Mouse (Mus musculus) midbrain, embryonic 11.5 days (tissue): ENCODE results near the gene Sirt2. TPM values are rescaled to one million over a fixed set of nuclear protein-coding genes. Genes with fewer than 3 reads are reported as not detected.

Experiments
- ATAC-seq: fragments of 200-750 bp; cut with Nextera tagmentation; 2 replicates; pipeline ENCODE4 v1.8.0; 2017; ENCODE audit warnings: moderate TSS enrichment, moderate library complexity; ENCODE audit not compliant: low FRiP score
- DNase-seq: peaks from one replicate; pipeline ENCODE4 v3.0.0; 2015; ENCODE audit warnings: low spot score; ENCODE audit errors: missing footprints
- H3K27ac ChIP-seq: fragments of 300-500 bp; sonication (generic); 2 replicates; pipeline ENCODE4 v1.5.1; 2014; ENCODE audit warnings: low read depth, low read length
- H3K27me3 ChIP-seq: fragments of 300-500 bp; sonication (generic); 2 replicates; pipeline ENCODE4 v1.6.1; 2014; ENCODE audit warnings: mild to moderate bottlenecking, low read length, moderate library complexity, mixed read lengths; ENCODE audit not compliant: control insufficient read depth, insufficient read depth
- H3K36me3 ChIP-seq: fragments of 300-500 bp; sonication (generic); 2 replicates; pipeline ENCODE4 v1.6.1; 2014; ENCODE audit warnings: mild to moderate bottlenecking, low read length, moderate library complexity, mixed read lengths; ENCODE audit not compliant: control insufficient read depth, insufficient read depth
- H3K4me1 ChIP-seq: fragments of 300-500 bp; sonication (generic); 2 replicates; pipeline ENCODE4 v1.6.1; 2014; ENCODE audit warnings: low read length; ENCODE audit not compliant: control insufficient read depth, insufficient read depth
- H3K4me2 ChIP-seq: fragments of 300-500 bp; sonication (generic); 2 replicates; pipeline ENCODE4 v1.6.1; 2014; ENCODE audit warnings: mild to moderate bottlenecking, moderate library complexity
- H3K4me3 ChIP-seq: fragments of 300-500 bp; sonication (generic); 2 replicates; pipeline ENCODE4 v1.5.1; 2014; ENCODE audit warnings: low read depth, low read length
- H3K9ac ChIP-seq: fragments of 300-500 bp; sonication (generic); 2 replicates; pipeline ENCODE4 v1.6.1; 2014; ENCODE audit warnings: low read length
- H3K9me3 ChIP-seq: fragments of 300-500 bp; sonication (generic); 2 replicates; pipeline ENCODE4 v1.6.1; 2016; ENCODE audit warnings: low read length; ENCODE audit not compliant: control insufficient read depth
- WGBS: fragments of 180-500 bp; shearing (Covaris S2); extraction: QIAGEN DNeasy Blood & Tissue Kit; methylation state at CpG from one replicate; pipeline ENCODE4 v1.1.7; 2014; 5-methylcytosine and 5-hydroxymethylcytosine counted together
- polyA plus RNA-seq: library from polyadenylated mRNA; unstranded; fragments of >200 nt; fragmentation: Nextera tagmentation; extraction: Ambion mirVana; gene quantifications from 2 replicates; pipeline ENCODE4 v1.2.1, GENCODE M21; 2014

Sirt2 gene
- polyA plus RNA-seq, 1 experiment from 2014 or later: 76.5 TPM

DNA sequence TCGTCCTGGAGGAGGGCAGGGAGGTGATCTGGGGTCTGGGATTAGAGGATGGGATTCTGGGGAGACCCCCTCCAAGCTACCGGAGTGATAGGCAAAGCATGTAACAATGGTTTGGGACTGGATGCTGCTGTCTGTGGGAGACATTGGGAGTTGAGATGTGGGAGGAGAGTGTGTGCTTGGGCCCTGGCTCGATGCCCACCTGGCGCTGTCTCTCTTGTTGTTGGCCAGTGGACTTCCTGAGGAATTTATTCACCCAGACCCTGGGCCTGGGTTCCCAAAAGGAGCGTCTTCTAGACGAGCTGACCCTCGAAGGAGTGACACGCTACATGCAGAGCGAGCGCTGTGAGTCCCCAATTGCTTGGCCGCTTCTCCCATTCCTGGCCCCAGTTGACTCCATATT lies 5.3 kb downstream of the Sirt2 start:
- no peak for ATAC-seq
- H3K9ac ChIP-seq: no peak overlapping the region
- H3K4me1 ChIP-seq: peaks cover 8% of the 10 kb centered on the region
- no peak overlapping the region for H3K4me2 ChIP-seq
- H3K27me3 ChIP-seq: no peaks in the 10 kb centered on the region
- H3K4me3 ChIP-seq: no peak overlapping the region
- no peaks in the 10 kb centered on the region for H3K36me3 ChIP-seq
- DNase-seq: no peak
- no peaks in the 10 kb centered on the region for H3K9me3 ChIP-seq
- WGBS: 93% methylated on average over 11 of the region's 11 CpGs
- no peak overlapping the region for H3K27ac ChIP-seq

DNA sequence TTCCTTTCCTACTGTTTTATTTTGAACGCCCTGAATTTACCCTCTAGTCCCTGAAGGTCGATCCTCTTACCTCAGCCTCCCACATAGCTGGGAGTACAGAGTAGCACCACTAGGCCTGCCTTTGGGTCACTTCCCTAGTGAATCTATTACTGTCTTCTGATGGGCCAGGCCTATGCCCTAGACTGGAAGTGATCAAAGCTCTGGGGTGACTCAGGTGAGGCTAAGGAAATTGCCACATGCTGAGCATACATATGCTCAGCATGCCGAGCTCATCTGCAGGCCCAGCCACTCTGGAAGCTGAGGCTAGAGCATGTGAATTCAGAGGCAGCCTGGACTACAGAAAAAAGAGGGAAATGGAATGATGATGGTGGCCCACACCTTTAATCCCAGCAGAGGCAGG lies 6.6 kb downstream of the Sirt2 start:
- Histone ChIP-seq H3K27ac (no peak overlapping the region), H3K36me3 (0 out of 2 replicates have a peak, but pooled peaks cover 2% of the 10 kb centered on the region), H3K4me2 (no peak overlapping the region), H3K4me1 (peaks cover 2% of the 10 kb centered on the region; the same call in 1 of the 2 replicates), H3K27me3 (no peaks in the 10 kb centered on the region), H3K9me3 (no peaks in the 10 kb centered on the region), H3K9ac (no peak overlapping the region), H3K4me3 (no peak overlapping the region)
- 85% methylated on average over 3 of the region's 3 CpGs for WGBS
- ATAC-seq (no peak), DNase-seq (no peak)

DNA sequence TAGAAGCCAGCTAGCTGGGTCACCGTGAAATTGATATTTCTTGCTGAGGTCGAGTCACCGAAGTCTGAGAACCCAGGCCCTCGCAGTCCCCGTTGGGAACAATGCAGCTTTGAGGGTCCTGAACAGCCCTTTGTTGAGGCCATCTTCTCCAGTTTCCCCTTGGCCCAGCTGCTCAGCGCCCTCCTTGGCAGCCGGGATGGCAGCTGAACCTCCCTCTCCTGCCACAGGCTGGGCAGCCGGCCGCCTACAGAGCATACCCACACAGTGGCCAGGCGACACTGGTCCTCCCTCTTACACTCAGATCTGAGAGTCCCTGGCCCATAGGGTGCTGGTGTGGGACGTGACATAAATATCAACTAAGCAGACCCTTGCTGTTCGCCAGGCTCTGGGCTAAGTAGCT lies 7.6 kb downstream of the Sirt2 start:
- no peak overlapping the region for H3K4me2 ChIP-seq
- no peaks in the 10 kb centered on the region; the same call in 1 of the 2 replicates for H3K4me1 ChIP-seq
- no peak overlapping the region for H3K9ac ChIP-seq
- H3K27ac ChIP-seq: no peak overlapping the region
- H3K9me3 ChIP-seq: no peaks in the 10 kb centered on the region
- DNase-seq (no peak), ATAC-seq (no peak)
- WGBS: 76% methylated on average over 12 of the region's 12 CpGs
- H3K4me3 ChIP-seq: no peak overlapping the region
- 0 out of 2 replicates have a peak, but pooled peaks cover 2% of the 10 kb centered on the region for H3K36me3 ChIP-seq
- H3K27me3 ChIP-seq: no peaks in the 10 kb centered on the region

DNA sequence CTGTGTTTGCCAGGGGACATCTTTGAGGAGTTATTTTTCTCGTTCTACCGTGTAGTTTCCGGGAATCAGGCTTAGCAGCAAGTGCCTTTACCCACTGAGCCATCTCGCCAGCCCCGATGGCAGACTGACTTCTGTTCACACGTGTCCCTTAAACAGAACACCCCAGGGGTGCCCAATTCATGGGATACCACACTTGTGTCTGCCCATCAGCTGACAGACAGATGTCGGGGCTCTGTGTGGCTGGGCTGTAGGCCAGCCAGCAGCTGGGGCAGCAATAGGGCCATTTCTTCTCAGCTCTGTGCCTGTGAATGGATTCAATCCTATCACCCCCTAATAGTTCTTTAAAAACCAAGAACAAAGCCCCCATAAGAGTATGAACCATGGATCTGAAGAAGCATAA lies 8.6 kb downstream of the Sirt2 start:
- no peak overlapping the region for H3K4me2 ChIP-seq
- no peak overlapping the region for H3K27ac ChIP-seq
- H3K9ac ChIP-seq: no peak overlapping the region
- no peaks in the 10 kb centered on the region for H3K27me3 ChIP-seq
- ATAC-seq (no peak), DNase-seq (no peak)
- 0 out of 2 replicates have a peak, but pooled peaks cover 2% of the 10 kb centered on the region for H3K36me3 ChIP-seq
- no peak overlapping the region for H3K4me3 ChIP-seq
- 89% methylated on average over 7 of the region's 7 CpGs for WGBS
- H3K4me1 ChIP-seq: peaks cover under 1% of the 10 kb centered on the region
- H3K9me3 ChIP-seq: no peaks in the 10 kb centered on the region

DNA sequence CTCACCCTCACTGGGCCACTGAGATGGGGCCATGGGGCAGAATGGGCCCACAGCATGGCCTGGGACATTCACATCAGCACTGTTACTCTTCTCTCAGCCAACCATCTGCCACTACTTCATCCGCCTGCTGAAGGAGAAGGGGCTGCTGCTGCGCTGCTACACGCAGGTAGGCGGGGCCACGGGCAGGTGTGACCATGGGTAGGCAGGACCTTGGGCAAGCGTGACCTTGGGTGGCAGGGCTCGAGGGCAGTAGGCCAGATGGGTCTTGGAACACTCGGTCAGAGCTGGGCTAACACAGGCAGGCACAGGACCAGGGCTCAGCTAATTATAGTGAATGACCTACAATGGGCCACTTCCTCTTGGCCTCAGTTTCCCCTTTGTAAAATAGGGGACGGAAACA lies 12.3 kb downstream of the Sirt2 start:
- H3K4me1 ChIP-seq: peaks cover 4% of the 10 kb centered on the region
- no peak overlapping the region for H3K4me3 ChIP-seq

DNA sequence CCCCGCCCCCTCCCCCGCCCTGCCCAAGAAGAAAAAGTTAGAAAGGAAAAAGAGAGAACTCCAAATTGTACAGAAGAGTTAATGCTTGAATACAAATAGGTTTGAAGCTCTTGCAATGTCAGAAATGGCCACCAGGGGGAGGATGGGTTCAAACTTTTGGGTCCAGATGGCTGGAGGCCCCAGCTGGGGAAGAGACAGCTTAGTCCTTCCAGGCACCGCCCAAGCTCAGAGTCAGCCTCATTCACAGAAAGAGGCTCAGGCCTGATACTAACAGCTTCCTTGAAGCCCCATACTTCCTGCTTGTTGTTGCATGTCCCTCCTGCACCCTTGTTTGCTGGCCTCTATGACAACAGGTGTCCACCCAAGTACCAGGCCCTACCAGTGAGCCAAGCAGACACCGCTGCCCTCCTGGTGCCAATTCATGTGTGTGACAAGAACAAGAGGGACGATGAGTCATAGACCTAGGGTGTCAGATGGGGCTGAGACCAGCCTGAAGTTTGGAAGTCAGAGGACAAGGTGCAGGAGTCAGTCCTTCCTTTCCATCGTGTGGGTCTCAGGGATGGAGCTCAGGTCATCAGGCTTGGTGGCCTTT lies 13.6 kb downstream of the Sirt2 start:
- H3K9me3 ChIP-seq: no peaks in the 10 kb centered on the region
- H3K9ac ChIP-seq: no peak overlapping the region
- 44% methylated on average over 6 of the region's 6 CpGs for WGBS
- H3K27ac ChIP-seq: no peak overlapping the region
- H3K36me3 ChIP-seq: 0 out of 2 replicates have a peak, but pooled peaks cover 2% of the 10 kb centered on the region
- peak; percentile 99 for DNase-seq
- no peaks in the 10 kb centered on the region for H3K27me3 ChIP-seq
- peaks cover 4% of the 10 kb centered on the region for H3K4me1 ChIP-seq
- ATAC-seq: peak; percentile 66
- no peak overlapping the region for H3K4me2 ChIP-seq
- no peak overlapping the region for H3K4me3 ChIP-seq

More for the DNA sequence above, 12.3 kb downstream of the Sirt2 start:
- no peaks in the 10 kb centered on the region for H3K9me3 ChIP-seq
- DNase-seq: no peak
- H3K36me3 ChIP-seq: 0 out of 2 replicates have a peak, but pooled peaks cover 2% of the 10 kb centered on the region
- no peak overlapping the region for H3K9ac ChIP-seq
- H3K4me2 ChIP-seq: no peak overlapping the region
- H3K27ac ChIP-seq: no peak overlapping the region
- no peaks in the 10 kb centered on the region for H3K27me3 ChIP-seq
- 85% methylated on average over 9 of the region's 9 CpGs for WGBS
- ATAC-seq: no peak

DNA sequence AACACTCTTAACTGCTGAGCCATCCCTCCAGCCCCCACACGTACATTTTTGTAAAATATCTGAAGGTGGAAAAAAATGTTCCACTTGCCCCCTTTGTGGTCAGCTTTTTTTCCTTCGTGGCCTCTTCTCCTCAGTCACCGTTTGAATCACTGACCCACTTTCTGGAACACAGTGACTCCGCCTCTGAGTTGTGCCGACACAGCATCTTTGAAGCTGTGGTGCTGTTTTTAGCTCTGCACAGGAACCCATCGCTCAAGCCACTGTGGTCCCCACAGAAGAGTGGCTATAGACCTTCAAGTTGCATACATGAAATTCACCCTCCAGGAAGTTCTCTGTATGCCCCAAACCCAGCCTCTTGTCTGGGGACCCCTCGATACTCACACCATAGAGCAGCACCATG lies 14.3 kb downstream of the Sirt2 start:
- WGBS: 85% methylated on average over 7 of the region's 7 CpGs
- H3K27ac ChIP-seq: no peak overlapping the region
- ATAC-seq: no peak

DNA sequence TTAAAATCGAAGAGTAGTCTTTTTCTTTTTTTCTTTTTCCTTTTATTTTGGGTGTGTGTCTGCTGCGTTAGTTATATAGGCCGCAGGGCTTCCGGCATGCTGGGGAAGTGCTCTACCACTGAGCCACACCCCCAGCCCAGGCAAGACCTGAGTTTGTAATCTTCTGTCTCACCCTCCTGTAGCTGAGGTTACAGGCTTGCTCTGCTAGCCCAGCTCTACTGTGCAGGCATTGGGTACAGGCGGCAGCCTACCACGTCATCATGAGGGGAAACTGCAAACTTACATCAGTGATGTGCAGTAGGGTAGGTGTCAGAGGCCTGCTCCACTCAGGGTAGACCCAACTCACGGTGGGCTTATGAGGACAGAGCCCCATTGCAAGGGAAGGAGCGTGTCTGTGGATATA lies 14.7 kb downstream of the Sirt2 start:
- DNase-seq: no peak
- no peak overlapping the region for H3K4me3 ChIP-seq
- no peaks in the 10 kb centered on the region for H3K9me3 ChIP-seq
- no peak overlapping the region for H3K9ac ChIP-seq
- WGBS: 89% methylated on average over 8 of the region's 8 CpGs
- H3K27me3 ChIP-seq: no peaks in the 10 kb centered on the region
- H3K36me3 ChIP-seq: 0 out of 2 replicates have a peak, but pooled peaks cover 2% of the 10 kb centered on the region
- no peak overlapping the region for H3K27ac ChIP-seq
- peaks cover 4% of the 10 kb centered on the region for H3K4me1 ChIP-seq
- no peak for ATAC-seq
- H3K4me2 ChIP-seq: no peak overlapping the region

More for the DNA sequence above, 14.3 kb downstream of the Sirt2 start:
- H3K9ac ChIP-seq: no peak overlapping the region
- no peak overlapping the region for H3K4me2 ChIP-seq
- no peak for DNase-seq
- H3K9me3 ChIP-seq: no peaks in the 10 kb centered on the region
- no peaks in the 10 kb centered on the region for H3K27me3 ChIP-seq
- H3K4me1 ChIP-seq: peaks cover 4% of the 10 kb centered on the region
- 0 out of 2 replicates have a peak, but pooled peaks cover 2% of the 10 kb centered on the region for H3K36me3 ChIP-seq
- H3K4me3 ChIP-seq: no peak overlapping the region

DNA sequence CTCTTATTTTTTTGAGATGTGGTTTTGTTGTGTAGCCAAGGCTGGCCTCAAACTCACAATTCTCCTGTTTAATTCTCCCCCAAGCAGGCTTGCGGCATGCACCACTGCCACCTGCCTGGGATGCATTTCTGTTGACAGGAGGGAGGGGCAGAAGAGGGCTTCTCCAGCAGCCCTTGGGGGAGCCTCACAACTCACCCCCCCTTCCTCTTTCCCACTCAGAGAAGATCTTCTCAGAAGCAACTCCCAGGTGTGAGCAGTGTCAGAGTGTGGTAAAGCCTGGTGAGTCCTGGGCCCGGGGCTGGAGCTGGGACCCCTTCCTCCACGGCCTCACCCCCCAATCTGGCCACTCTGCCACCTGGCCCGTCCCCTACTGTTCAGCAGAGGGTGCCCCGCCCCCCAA lies 18.6 kb downstream of the Sirt2 start:
- Histone ChIP-seq H3K4me3 (no peak overlapping the region), H3K36me3 (no peaks in the 10 kb centered on the region), H3K27ac (no peak overlapping the region), H3K4me2 (no peak overlapping the region), H3K9me3 (no peaks in the 10 kb centered on the region), H3K4me1 (peaks cover 3% of the 10 kb centered on the region), H3K27me3 (no peaks in the 10 kb centered on the region), H3K9ac (no peak overlapping the region)
- WGBS: 76% methylated on average over 5 of the region's 5 CpGs
- ATAC-seq: no peak
- DNase-seq: no peak
